Mouse (Mus musculus): Measurements from ENCODE around the gene Crygb. TPM values are rescaled to one million over a fixed set of nuclear protein-coding genes. Genes with fewer than 3 reads are reported as not detected.

Gene Crygb
- polyA plus RNA-seq, 1 experiment from 2014 or later = not detected

GRCm38 (mm10) chr1:65112807-65113196 lies 30.7 kb upstream of the Crygb start:
- Histone ChIP-seq H3K36me3 (ENCODE audit: control insufficient read depth, insufficient read depth, low read length) (no peaks in the 10 kb centered on the region), H3K4me3 (replicated peaks; ENCODE audit: low read length) (peak overlapping the region; percentile 14), H3K4me2 (ENCODE audit: low read depth, low read length) (peak overlapping the region; percentile 47), H3K9ac (ENCODE audit: low read length) (0 out of 2 replicates have a peak overlapping the region, but pooled peaks have one; percentile 1), H3K27me3 (ENCODE audit: control insufficient read depth, insufficient read depth, low read length) (no peaks in the 10 kb centered on the region), H3K9me3 (replicated peaks; ENCODE audit: control insufficient read depth, low read length) (no peaks in the 10 kb centered on the region), H3K4me1 (ENCODE audit: control insufficient read depth, insufficient read depth, low read length) (no peaks in the 10 kb centered on the region), H3K27ac (ENCODE audit: low read length) (peak overlapping the region; percentile 38; the same call in 1 of the 2 replicates)
- peak; percentile 25; the same call in 1 of the 2 replicates for ATAC-seq (ENCODE audit: insufficient read depth, low FRiP score)
- 52% methylated on average over 14 of the region's 14 CpGs for WGBS

GRCm38 (mm10) chr1:65112031-65112806 lies 30.1 kb upstream of the Crygb start:
- 0 out of 2 replicates have a peak, but pooled peaks have one; percentile 70 for ATAC-seq (ENCODE audit: insufficient read depth, low FRiP score)
- H3K9me3 ChIP-seq (replicated peaks; ENCODE audit: control insufficient read depth, low read length) = no peaks in the 10 kb centered on the region
- peak overlapping the region; percentile 1; the same call in 1 of the 2 replicates for H3K9ac ChIP-seq (ENCODE audit: low read length)
- no peak overlapping the region; the same call in 1 of the 2 replicates for H3K4me3 ChIP-seq (replicated peaks; ENCODE audit: low read length)
- WGBS = 8% methylated on average over 8 of the region's 8 CpGs
- H3K27me3 ChIP-seq (ENCODE audit: control insufficient read depth, insufficient read depth, low read length) = no peaks in the 10 kb centered on the region
- no peak overlapping the region for H3K27ac ChIP-seq (ENCODE audit: low read length)
- H3K4me1 ChIP-seq (ENCODE audit: control insufficient read depth, insufficient read depth, low read length) = no peaks in the 10 kb centered on the region
- peak overlapping the region; percentile 47 for H3K4me2 ChIP-seq (ENCODE audit: low read depth, low read length)
- H3K36me3 ChIP-seq (ENCODE audit: control insufficient read depth, insufficient read depth, low read length) = no peaks in the 10 kb centered on the region

- no peak overlapping the region for H3K4me3 ChIP-seq (replicated peaks; ENCODE audit: low read length)
Measured at GRCm38 (mm10) chr1:65109756-65110435, 27.8 kb upstream of the Crygb start.

GRCm38 (mm10) chr1:65109196-65109595 lies 27.1 kb upstream of the Crygb start:
- Histone ChIP-seq H3K36me3 (ENCODE audit: control insufficient read depth, insufficient read depth, low read length) (no peaks in the 10 kb centered on the region), H3K4me2 (ENCODE audit: low read depth, low read length) (no peak overlapping the region), H3K27ac (ENCODE audit: low read length) (no peak overlapping the region), H3K27me3 (ENCODE audit: control insufficient read depth, insufficient read depth, low read length) (no peaks in the 10 kb centered on the region), H3K9ac (ENCODE audit: low read length) (no peak overlapping the region), H3K9me3 (replicated peaks; ENCODE audit: control insufficient read depth, low read length) (no peaks in the 10 kb centered on the region), H3K4me3 (replicated peaks; ENCODE audit: low read length) (no peak overlapping the region), H3K4me1 (ENCODE audit: control insufficient read depth, insufficient read depth, low read length) (no peaks in the 10 kb centered on the region)
- no peak for ATAC-seq (ENCODE audit: insufficient read depth, low FRiP score)
- WGBS = 86% methylated on average over 8 of the region's 8 CpGs

More at GRCm38 (mm10) chr1:65109756-65110435, 27.8 kb upstream of the Crygb start:
- Histone ChIP-seq H3K36me3 (ENCODE audit: control insufficient read depth, insufficient read depth, low read length) (no peaks in the 10 kb centered on the region), H3K27ac (ENCODE audit: low read length) (no peak overlapping the region), H3K4me1 (ENCODE audit: control insufficient read depth, insufficient read depth, low read length) (no peaks in the 10 kb centered on the region), H3K4me2 (ENCODE audit: low read depth, low read length) (no peak overlapping the region), H3K27me3 (ENCODE audit: control insufficient read depth, insufficient read depth, low read length) (no peaks in the 10 kb centered on the region), H3K9me3 (replicated peaks; ENCODE audit: control insufficient read depth, low read length) (no peaks in the 10 kb centered on the region), H3K9ac (ENCODE audit: low read length) (no peak overlapping the region)
- WGBS = 67% methylated on average over 25 of the region's 25 CpGs
- ATAC-seq (ENCODE audit: insufficient read depth, low FRiP score) = no peak

GRCm38 (mm10) chr1:65107654-65108279 lies 25.7 kb upstream of the Crygb start:
- 76% methylated on average over 10 of the region's 10 CpGs for WGBS
- Histone ChIP-seq H3K4me3 (replicated peaks; ENCODE audit: low read length) (no peak overlapping the region), H3K27ac (ENCODE audit: low read length) (no peak overlapping the region), H3K4me1 (ENCODE audit: control insufficient read depth, insufficient read depth, low read length) (no peaks in the 10 kb centered on the region), H3K36me3 (ENCODE audit: control insufficient read depth, insufficient read depth, low read length) (no peaks in the 10 kb centered on the region), H3K27me3 (ENCODE audit: control insufficient read depth, insufficient read depth, low read length) (no peaks in the 10 kb centered on the region), H3K4me2 (ENCODE audit: low read depth, low read length) (no peak overlapping the region), H3K9ac (ENCODE audit: low read length) (no peak overlapping the region), H3K9me3 (replicated peaks; ENCODE audit: control insufficient read depth, low read length) (no peaks in the 10 kb centered on the region)
- ATAC-seq (ENCODE audit: insufficient read depth, low FRiP score) = no peak

- no peak within 1 kb of the TSS for H3K9ac ChIP-seq (ENCODE audit: low read length)
- H3K4me1 ChIP-seq (ENCODE audit: control insufficient read depth, insufficient read depth, low read length) = no peaks in the 10 kb centered on the region
- H3K36me3 ChIP-seq (ENCODE audit: control insufficient read depth, insufficient read depth, low read length) = no peaks in the 10 kb centered on the region
- no peaks in the 10 kb centered on the region for H3K9me3 ChIP-seq (replicated peaks; ENCODE audit: control insufficient read depth, low read length)
- H3K27ac ChIP-seq (ENCODE audit: low read length) = no peak within 1 kb of the TSS
- H3K4me2 ChIP-seq (ENCODE audit: low read depth, low read length) = no peak within 1 kb of the TSS
- no peaks in the 10 kb centered on the region for H3K27me3 ChIP-seq (ENCODE audit: control insufficient read depth, insufficient read depth, low read length)
- WGBS = 89% methylated on average over 11 of the region's 11 CpGs
- ATAC-seq (ENCODE audit: insufficient read depth, low FRiP score) = no peak
- H3K4me3 ChIP-seq (replicated peaks; ENCODE audit: low read length) = no peak within 1 kb of the TSS
Measured at GRCm38 (mm10) chr1:65103273-65103672, 21.2 kb upstream of the Crygb start, which contains the start of gene Cryga. TSS of gene Cryga (minus strand) at chr1:65103373.

- peak; percentile 72; the same call in 1 of the 2 replicates for ATAC-seq (ENCODE audit: insufficient read depth, low FRiP score)
- no peaks in the 10 kb centered on the region for H3K36me3 ChIP-seq (ENCODE audit: control insufficient read depth, insufficient read depth, low read length)
Measured at GRCm38 (mm10) chr1:65096953-65097352, 14.9 kb upstream of the Crygb start.

GRCm38 (mm10) chr1:65091566-65091965 lies 9.5 kb upstream of the Crygb start:
- H3K9me3 ChIP-seq (replicated peaks; ENCODE audit: control insufficient read depth, low read length) = no peaks in the 10 kb centered on the region

More at GRCm38 (mm10) chr1:65096953-65097352, 14.9 kb upstream of the Crygb start:
- Histone ChIP-seq H3K9ac (ENCODE audit: low read length) (no peak overlapping the region), H3K4me3 (replicated peaks; ENCODE audit: low read length) (no peak overlapping the region), H3K27ac (ENCODE audit: low read length) (no peak overlapping the region), H3K9me3 (replicated peaks; ENCODE audit: control insufficient read depth, low read length) (no peaks in the 10 kb centered on the region), H3K27me3 (ENCODE audit: control insufficient read depth, insufficient read depth, low read length) (no peaks in the 10 kb centered on the region), H3K4me2 (ENCODE audit: low read depth, low read length) (no peak overlapping the region), H3K4me1 (ENCODE audit: control insufficient read depth, insufficient read depth, low read length) (no peaks in the 10 kb centered on the region)
- WGBS = 77% methylated on average over 3 of the region's 3 CpGs

More at GRCm38 (mm10) chr1:65091566-65091965, 9.5 kb upstream of the Crygb start:
- no peak overlapping the region for H3K27ac ChIP-seq (ENCODE audit: low read length)
- H3K27me3 ChIP-seq (ENCODE audit: control insufficient read depth, insufficient read depth, low read length) = no peaks in the 10 kb centered on the region
- WGBS = 91% methylated on average over 3 of the region's 3 CpGs
- no peaks in the 10 kb centered on the region for H3K36me3 ChIP-seq (ENCODE audit: control insufficient read depth, insufficient read depth, low read length)
- no peak overlapping the region for H3K9ac ChIP-seq (ENCODE audit: low read length)
- H3K4me3 ChIP-seq (replicated peaks; ENCODE audit: low read length) = no peak overlapping the region
- no peak overlapping the region for H3K4me2 ChIP-seq (ENCODE audit: low read depth, low read length)
- no peaks in the 10 kb centered on the region for H3K4me1 ChIP-seq (ENCODE audit: control insufficient read depth, insufficient read depth, low read length)
- ATAC-seq (ENCODE audit: insufficient read depth, low FRiP score) = no peak

Measured in stomach, embryonic 16.5 days (tissue).